Mouse (Mus musculus) spleen, adult 2 months (tissue): ENCODE results near the gene Top1. TPM values are rescaled to one million over a fixed set of nuclear protein-coding genes. Genes with fewer than 3 reads are reported as not detected.

Experiments
- DNase-seq, 2 experiments: peaks; one replicate each; pipeline versions ENCODE4 v3.0.0 to v3.0.0-alpha.2; 2012 to 2021; ENCODE audit warnings: low spot score in 2 of 2, low read depth in 1 of 2
- H3K27ac ChIP-seq: fragments of 200-500 bp; 2 replicates; pipeline ENCODE4 v1.5.1; 2012; ENCODE audit warnings: low read length, inconsistent platforms; ENCODE audit not compliant: insufficient read depth
- H3K27me3 ChIP-seq: fragments of 200-500 bp; 2 replicates; pipeline ENCODE4 v1.6.1; 2012; ENCODE audit warnings: mild to moderate bottlenecking, moderate library complexity, low read length, inconsistent platforms; ENCODE audit not compliant: control insufficient read depth, insufficient read depth
- H3K36me3 ChIP-seq: fragments of 200-500 bp; 2 replicates; pipeline ENCODE4 v1.6.1; 2012; ENCODE audit warnings: mild to moderate bottlenecking, low read length, inconsistent platforms; ENCODE audit not compliant: control insufficient read depth, insufficient read depth
- H3K4me1 ChIP-seq: fragments of 200-500 bp; 2 replicates; pipeline ENCODE4 v1.6.1; 2011; ENCODE audit warnings: inconsistent platforms; ENCODE audit not compliant: control insufficient read depth, insufficient read depth, insufficient read length
- H3K4me3 ChIP-seq: fragments of 200-500 bp; 2 replicates; pipeline ENCODE4 v1.5.1; 2011; ENCODE audit warnings: mild to moderate bottlenecking, inconsistent platforms; ENCODE audit not compliant: insufficient read depth, insufficient read length; ENCODE audit errors: extremely low read depth
- CTCF ChIP-seq: fragments of 200-500 bp; IDR thresholded peaks from 2 replicates; pipeline ENCODE4 v1.5.1; 2011; ENCODE audit warnings: mild to moderate bottlenecking, inconsistent platforms; ENCODE audit not compliant: insufficient read depth, insufficient read length, insufficient replicate concordance; ENCODE audit errors: extremely low read depth
- POLR2A ChIP-seq: fragments of 200-500 bp; IDR thresholded peaks from 2 replicates; pipeline ENCODE4 v1.6.1; 2011; ENCODE audit warnings: low read depth, low read length, inconsistent platforms
- WGBS: fragments of 180-500 bp; shearing (Covaris S2); methylation state at CpG from one replicate; pipeline ENCODE4 v1.1.7; 2018; 5-methylcytosine and 5-hydroxymethylcytosine counted together
- polyA plus RNA-seq: library from polyadenylated mRNA; depleted of rRNA; stranded (reverse); fragments of >200 nt; gene quantifications from 2 replicates; pipeline ENCODE4 v1.2.3, GENCODE M21; 2012

Top1 gene
- polyA plus RNA-seq, 1 experiment: 9.4 TPM

DNA sequence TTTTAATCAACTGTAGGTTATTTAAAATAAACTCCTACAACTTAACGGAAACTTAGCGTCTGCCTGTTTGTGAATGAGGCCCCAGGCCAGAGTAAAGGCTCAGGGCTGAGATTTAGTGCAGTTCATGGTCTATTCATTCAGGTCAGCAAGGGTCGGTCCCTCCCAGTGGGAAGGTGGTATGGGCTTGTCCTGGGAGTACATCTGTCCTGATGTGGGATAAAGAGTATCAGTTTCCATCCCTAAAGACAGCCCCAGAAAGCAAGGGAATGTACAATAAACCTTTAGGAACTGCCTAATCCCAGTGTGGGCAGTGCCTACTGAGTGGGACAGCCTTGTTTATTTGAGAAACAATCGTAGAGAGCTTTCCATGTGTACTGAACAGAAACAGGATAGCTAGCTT is 77.0 kb downstream of the Top1 start:
- Histone ChIP-seq H3K4me1 (no peaks in the 10 kb centered on the region), H3K4me3 (no peak overlapping the region), H3K27ac (no peak overlapping the region), H3K27me3 (no peaks in the 10 kb centered on the region), H3K36me3 (peaks cover 20% of the 10 kb centered on the region)
- no peak for DNase-seq
- TF ChIP-seq POLR2A (no peak), CTCF (no peak)
- 94% methylated on average over 4 of the region's 4 CpGs for WGBS

GRCm38 (mm10) chr2:160723613-160724375 is 78.1 kb downstream of the Top1 start:
- 89% methylated on average over 4 of the region's 4 CpGs for WGBS
- peaks cover 19% of the 10 kb centered on the region for H3K36me3 ChIP-seq
- no peak for DNase-seq

GRCm38 (mm10) chr2:160724536-160724935 is 78.8 kb downstream of the Top1 start:
- TF ChIP-seq CTCF (no peak), POLR2A (no peak)
- no peak overlapping the region for H3K4me3 ChIP-seq
- DNase-seq: no peak
- peaks cover 15% of the 10 kb centered on the region for H3K36me3 ChIP-seq
- 76% methylated on average over 5 of the region's 5 CpGs for WGBS
- H3K4me1 ChIP-seq: no peaks in the 10 kb centered on the region
- H3K27ac ChIP-seq: no peak overlapping the region
- H3K27me3 ChIP-seq: no peaks in the 10 kb centered on the region

More at GRCm38 (mm10) chr2:160723613-160724375, 78.1 kb downstream of the Top1 start:
- H3K4me3 ChIP-seq: no peak overlapping the region
- TF ChIP-seq CTCF (no peak), POLR2A (no peak)
- no peak overlapping the region for H3K27ac ChIP-seq
- no peaks in the 10 kb centered on the region for H3K27me3 ChIP-seq
- no peaks in the 10 kb centered on the region for H3K4me1 ChIP-seq

DNA sequence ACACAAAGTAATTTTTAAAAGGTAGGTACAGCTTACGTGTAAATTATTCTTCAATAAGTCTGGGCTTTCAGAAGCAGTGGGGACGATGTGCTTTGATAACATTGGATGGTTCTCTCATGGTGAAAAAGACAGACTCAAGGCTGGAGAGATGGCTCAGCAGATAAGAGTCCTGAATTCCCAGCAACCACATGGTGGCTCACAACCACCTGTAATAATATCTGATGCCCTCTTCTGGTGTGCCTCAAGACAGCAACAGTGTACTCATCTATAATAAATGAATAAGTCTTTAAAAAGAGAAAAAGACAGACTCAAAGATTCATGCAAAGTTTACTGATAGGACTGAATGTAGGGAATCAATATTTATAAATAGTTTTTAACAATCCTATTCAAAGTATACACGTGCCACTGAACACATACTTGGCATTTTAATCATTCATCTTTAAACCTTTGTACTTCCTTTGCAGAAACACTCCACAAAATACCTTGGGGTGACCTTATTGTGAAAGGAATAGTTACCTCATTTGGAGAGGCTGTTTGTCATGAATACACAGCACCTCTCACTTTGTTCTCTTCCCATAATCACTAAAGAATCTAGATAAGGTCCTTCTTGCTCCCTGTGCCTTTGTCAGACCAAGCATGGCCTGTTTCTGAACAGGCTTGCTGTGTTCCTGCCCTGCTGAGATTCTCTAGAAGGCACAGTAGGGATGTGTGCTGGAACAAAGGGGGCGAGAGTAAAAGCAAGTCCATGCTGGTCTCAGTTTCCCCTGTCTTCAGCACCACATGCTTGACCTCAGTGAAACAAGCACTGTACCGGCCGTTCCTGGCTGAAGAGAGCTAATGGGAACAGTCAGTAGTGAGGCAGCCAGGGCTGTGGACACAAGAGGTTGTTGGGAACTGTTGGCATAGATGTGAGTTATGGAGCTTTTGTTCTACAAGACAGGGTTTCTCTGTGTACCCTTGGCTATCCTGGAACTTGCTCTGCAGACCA is 80.5 kb downstream of the Top1 start:
- 94% methylated on average over 6 of the region's 6 CpGs for WGBS
- no peak for DNase-seq
- TF ChIP-seq POLR2A: no peak
- no peak for TF ChIP-seq CTCF
- no peak overlapping the region for H3K4me3 ChIP-seq
- H3K36me3 ChIP-seq: peaks cover 7% of the 10 kb centered on the region
- no peaks in the 10 kb centered on the region; the same call in 1 of the 2 replicates for H3K4me1 ChIP-seq
- H3K27me3 ChIP-seq: no peaks in the 10 kb centered on the region
- H3K27ac ChIP-seq: no peak overlapping the region

DNA sequence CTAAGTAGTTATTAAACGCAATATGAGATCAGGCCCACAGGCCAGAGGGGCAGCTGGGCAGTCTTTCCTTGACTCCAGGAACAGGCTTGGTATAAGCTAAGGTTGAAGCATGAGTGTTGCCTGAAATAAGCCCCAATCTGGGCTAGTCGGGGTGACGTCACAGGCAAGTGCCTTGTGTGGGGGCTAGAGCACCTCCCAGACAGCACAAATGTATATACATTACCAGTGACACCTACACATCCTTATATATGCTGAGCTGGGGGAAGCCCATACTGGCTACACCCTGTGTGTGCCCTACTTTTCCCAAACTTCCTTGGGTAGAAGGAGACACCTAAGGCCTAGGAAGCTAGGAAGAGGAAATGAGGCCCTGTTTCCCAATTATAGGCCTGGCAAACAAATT is 83.3 kb downstream of the Top1 start:
- Histone ChIP-seq H3K4me1 (peaks cover 3% of the 10 kb centered on the region), H3K4me3 (no peak overlapping the region), H3K27me3 (no peaks in the 10 kb centered on the region), H3K27ac (no peak overlapping the region), H3K36me3 (no peaks in the 10 kb centered on the region; the same call in 1 of the 2 replicates)
- DNase-seq: no peak
- WGBS: 89% methylated on average over 3 of the region's 3 CpGs
- TF ChIP-seq CTCF: no peak
- no peak for TF ChIP-seq POLR2A

DNA sequence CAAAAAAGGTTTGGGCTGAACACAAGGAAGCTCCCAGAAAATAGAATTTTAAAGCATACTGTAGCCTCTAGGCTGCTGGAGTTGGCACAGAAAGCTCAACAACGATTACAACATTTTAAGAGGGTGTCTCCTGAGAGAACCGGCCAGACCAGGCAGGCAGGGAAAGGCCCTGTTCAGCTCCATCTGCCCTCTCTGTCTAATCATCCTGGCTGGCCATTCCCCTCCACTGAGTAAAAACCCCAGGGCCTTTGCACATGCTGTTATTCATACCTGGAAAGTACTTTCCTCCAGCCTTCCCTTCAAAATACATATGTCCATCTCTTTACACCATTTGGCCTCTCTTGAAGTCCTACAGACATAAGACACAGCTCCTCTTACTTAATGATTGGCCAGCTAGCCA is 83.7 kb downstream of the Top1 start:
- no peaks in the 10 kb centered on the region; the same call in 1 of the 2 replicates for H3K36me3 ChIP-seq
- TF ChIP-seq POLR2A (no peak), CTCF (no peak)
- no peak overlapping the region for H3K27ac ChIP-seq
- 85% methylated on average over 2 of the region's 2 CpGs for WGBS
- peaks cover 3% of the 10 kb centered on the region for H3K4me1 ChIP-seq
- no peak for DNase-seq
- no peak overlapping the region for H3K4me3 ChIP-seq
- no peaks in the 10 kb centered on the region for H3K27me3 ChIP-seq
